Mouse (Mus musculus): ENCODE results near the gene Maml3.

Maml3 gene

DNA sequence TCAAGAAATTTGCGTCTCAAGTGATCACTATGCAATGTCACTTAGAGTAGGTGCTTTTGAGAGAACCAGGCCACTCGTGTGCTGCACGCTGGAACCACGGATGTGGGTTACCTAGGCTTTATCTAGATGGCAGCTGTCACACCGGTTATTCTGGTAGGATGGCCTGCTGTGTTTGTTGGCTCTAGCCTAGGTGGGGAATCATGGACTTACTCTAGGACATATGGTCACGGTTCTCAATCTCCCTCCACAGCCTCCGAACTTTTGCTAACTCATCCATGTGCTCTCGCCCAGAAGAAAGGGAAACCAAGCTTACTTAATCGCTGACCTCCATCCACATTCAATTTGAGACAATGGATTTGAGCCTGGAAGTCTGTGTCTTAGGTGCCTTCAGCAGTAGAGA is 280.4 kb downstream of the Maml3 start:
- DNase-seq (ENCODE audit: low read depth): no peak

DNA sequence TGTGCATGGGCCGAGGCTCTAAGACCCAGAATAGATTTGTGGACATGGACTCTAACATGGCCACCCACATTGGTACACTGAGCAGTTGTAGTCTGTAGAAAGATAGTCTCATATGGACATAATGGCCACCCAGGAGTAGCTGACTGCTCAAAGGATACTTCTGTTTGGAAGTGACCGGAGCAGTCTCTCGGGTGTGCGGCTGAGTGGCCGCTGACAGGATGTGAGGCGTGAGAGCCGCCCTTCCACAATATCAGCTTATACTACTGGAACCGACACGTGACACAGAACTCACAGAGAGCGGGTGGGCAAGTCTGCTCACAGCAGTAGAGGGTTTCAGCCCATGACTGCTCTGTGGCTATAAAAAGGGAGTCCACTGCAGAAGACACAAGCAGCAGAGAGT is 283.3 kb downstream of the Maml3 start:
- no peak for DNase-seq (ENCODE audit: low read depth)

DNA sequence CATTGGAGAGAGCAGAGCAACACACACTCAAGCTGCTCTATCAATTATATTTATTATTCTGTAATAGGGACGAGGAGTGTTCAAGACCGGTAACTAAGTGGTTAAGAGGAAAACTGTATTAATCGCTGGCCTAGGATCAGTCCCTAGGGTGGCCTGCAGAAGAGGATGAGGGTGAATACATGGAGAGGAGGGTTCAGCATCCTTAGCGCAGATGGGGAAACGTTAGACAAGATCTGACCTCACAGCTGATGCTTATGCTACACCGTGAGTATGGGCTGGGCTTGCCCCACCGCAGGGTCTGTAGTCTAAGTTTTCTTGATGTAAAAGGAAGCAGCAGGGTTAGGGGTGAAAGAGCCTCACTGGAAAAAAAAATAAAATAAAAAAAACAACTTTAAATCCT is 285.8 kb downstream of the Maml3 start:
- no peak for DNase-seq (ENCODE audit: low read depth)

DNA sequence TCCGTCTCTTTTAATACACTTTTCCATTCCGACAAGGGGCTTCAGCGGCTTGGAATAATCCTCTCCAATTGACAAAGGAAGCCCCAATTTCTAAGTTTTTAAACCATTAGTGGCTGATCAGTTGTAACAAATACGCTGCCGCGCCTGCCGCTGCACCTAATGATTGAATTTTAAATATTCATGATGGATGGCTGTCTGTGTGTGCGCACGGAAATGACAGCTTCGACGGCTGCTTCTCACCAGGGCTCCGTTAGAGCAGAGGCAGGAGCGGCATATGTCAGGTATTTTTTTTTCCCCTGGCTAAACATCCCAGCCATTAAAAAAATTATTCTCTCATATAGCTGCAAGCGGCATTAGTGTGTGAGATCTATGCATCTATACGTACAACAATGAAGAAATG is 287.0 kb downstream of the Maml3 start:
- no peak for DNase-seq (ENCODE audit: low read depth)

DNA sequence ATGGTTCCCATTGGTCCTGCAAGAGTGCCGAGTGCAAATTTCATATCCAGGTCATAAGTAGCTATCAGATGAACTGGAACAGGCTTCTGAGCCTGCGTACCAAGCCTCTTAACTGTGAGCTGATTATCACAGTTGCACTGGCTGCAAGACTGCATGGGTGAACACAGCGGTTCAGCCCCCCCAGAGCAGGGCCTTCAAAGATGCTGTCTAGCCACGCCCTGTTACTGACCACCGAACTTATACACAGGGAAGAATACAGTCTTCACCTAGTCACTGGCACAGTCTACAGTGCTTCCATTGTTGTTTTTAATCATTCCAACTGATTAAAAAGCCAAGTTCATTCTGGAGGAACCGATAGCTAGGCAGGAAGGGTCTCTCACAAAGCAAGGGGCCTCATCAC is 287.5 kb downstream of the Maml3 start:
- DNase-seq (ENCODE audit: low read depth): no peak

DNA sequence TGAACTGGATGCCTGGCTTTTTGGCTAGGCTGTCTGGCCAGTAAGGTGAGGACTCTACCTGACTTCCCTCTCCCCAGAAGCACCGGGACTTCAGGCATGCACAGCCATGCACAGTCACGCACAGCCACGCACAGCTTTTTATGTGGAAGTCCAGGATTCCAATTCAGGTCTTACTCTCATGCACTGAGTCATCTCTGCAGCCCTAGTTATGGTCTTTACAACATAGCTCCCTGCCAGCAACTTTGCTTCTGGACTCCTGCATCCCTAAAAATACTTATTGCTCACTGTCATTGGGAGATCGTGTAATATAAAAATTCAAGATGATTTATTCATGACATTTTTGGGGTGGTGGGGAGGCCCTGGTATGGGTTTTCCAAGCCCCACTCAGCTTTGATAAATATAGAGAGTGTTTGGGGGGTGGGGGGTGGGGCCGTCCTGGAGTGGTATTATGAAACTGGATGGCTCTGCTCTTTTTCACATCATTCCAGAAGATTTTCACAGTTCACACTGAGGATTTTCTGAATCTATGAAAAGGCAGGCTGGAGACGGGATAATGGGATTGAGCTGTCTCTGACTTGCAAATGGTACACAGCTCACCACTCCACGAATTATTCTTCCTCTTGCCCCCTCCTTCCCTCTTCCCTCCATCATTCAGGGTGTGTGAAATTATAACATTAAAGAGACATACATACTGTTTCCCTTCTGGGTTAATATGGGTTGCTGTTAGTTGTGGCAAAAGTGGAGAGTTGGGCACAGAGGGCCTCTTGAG is 288.2 kb downstream of the Maml3 start:
- DNase-seq (ENCODE audit: low read depth): no peak

DNA sequence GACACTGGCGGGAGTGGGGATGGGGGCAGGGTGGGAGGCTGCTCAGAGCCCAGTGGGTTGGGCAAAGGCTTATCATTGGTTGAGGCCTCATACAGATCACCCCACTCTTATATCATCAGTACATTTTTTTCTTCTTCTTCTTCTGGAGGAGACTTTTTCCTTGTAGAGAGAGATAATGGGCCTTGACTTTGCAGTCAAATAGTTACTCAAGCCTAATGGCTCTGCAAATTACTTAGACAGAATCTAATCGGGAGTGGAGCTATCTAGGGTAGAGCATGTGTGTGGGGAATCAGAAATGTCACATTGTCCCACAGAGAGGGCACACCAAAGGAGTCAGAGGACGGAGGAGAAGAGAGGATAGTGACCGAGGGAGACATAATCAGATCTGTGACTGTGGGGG is 290.8 kb downstream of the Maml3 start:
- peak; percentile 11 for DNase-seq (ENCODE audit: low read depth)

DNA sequence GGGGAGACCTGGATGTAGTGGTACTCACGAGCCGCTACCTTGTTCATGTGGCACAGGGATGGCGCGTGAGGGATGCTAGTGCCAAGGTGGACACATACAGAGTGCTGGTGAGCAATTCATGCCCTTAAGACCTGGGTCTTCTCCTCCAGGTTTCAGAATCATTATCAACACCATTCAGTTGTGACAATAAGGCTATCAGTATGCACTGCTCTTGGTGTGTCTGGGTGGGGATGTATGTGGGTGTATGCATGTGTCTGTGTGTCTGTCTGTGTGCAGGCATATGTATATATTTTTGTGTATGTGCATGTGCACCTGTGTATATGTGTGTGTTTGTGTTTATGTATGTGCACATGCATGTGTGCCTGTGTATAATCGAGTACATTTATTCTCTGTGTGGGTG is 291.7 kb downstream of the Maml3 start:
- DNase-seq (ENCODE audit: low read depth): no peak

DNA sequence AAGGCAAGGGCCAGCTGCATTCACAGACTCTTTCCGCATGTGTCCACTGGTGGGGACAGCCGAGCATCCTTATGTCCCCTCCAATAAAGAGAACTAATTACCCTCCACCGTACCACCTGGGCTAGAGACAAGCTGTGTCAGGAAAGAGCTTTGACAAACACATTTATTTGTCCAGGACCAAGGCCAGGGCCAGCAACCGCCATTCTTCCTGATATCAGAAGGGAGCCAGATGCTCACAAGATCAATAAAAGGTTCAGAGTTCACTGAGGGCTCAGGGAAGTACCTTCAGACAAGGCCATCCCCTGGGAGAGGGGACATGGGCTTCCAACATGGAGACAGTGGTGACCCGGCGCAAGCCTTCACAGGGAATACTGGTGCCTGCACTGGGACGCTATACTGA is 294.1 kb downstream of the Maml3 start:
- no peak for DNase-seq (ENCODE audit: low read depth)

DNA sequence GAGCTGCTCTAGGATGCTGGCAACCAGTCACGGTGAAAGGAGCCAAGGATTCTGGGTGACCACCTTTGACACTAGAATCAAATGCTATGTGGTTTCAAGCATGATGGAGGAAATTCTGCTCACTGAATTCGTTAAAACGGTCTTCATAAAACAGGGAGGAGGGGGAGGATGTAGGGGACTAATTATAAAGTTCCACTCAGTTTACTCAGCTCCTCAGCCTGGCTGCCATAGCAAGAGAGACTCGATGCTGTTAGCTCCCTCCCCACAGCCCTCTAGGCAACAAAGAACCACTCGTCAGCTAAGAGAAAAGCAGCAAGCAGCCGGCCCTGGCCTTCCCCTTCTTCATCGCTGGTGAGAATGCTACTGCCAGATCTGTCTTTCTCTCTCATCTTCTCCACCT is 295.1 kb downstream of the Maml3 start:
- DNase-seq (ENCODE audit: low read depth): no peak

DNA sequence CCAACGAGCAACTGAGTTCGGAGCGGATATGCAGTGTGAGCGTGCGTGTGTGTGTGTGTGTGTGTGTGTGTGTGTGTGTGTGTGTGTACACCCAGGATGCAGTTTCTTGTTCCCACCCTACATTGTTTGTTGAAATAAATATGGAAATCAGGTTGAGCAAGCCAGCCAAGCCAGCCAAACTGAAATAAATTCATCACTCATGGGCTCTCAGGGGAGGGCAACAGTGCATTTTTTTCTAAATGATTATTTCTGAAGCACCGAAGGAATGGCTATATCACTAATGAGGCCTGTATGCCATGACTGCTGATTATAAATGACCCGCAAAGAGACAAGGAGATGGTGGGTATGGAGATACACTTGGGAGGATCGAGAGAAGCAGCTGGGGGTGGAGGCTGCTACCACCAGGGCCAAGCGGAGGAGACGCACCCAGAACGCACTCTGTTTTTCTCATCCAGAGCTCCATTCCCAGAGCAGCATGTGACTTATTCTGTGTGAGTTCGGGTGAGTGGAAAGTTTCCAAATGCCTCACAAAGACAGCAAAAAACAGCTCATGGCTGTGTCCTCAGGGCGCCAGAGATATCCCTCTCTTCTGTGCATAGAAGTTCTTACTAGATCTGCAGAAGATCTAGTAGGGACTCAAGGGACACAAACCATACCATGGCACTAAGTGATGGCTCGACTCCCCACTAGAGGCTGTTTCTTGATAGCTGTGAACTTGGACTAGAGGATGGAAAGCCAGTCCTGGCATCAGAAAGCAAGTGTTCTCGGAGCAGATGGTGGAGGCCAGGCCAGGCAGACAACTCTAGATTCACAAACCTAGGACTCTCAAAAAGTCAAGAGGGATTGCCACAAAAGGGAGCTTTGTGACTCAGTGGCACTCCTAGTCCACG is 296.6 kb downstream of the Maml3 start:
- DNase-seq (ENCODE audit: low read depth): no peak

DNA sequence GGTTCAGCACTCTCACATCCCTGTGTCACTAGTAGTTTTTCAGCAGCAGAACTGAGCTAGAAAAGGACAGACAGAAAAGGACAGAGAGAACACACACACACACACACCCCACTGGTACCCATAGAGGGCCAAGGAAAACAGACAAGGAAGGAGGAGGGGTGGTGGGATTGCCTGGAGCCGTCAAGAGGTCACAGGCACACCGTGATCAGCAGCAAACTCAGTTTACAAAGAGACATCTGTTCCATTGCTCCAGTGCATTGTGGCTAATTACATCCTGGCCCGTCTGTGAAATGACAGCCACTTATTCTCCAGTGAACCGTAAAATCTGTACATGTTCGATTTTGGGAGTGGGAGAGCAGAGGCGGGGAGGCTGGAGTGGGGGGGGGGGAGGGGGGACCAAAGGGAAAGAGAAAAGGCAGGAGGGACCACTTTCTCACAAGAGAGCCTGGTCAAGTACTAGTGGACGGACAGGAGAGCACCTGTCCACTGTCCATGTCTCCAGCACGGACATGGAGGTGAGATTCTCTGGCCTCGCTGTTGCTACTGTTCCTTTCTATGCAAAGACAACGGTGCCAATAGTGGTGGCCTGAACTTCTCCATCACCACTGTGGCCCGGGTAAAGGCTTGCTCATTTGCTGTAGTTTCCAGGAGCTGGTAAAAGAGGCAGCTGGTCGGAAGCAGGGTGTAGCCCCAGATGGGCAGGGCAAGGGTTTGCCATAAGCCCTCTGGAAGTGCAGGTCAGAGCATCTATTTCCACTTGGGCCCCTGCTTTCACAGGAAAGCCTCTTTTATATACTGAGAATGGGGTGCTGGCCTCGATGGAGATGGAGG is 299.2 kb downstream of the Maml3 start:
- no peak for DNase-seq (ENCODE audit: low read depth)

DNA sequence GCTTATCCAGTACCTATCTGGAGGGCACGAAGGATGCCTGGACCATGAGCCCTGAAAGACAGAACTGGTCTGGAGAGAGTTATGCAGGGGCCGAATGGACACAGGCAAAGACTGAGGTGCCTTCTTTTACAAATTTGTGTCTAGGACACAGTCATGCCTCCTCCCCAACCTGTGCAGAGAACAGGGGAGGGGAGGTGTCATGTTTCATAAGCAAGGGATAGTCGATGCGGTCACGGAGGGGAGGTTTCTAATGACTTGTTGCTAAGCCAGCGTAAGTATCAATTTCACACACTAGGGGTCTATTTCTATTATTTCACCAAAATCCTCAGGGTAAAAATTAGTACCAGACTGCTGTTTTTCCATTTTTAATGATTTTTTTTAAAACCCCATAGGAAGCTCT is 301.0 kb downstream of the Maml3 start:
- no peak for DNase-seq (ENCODE audit: low read depth)

DNA sequence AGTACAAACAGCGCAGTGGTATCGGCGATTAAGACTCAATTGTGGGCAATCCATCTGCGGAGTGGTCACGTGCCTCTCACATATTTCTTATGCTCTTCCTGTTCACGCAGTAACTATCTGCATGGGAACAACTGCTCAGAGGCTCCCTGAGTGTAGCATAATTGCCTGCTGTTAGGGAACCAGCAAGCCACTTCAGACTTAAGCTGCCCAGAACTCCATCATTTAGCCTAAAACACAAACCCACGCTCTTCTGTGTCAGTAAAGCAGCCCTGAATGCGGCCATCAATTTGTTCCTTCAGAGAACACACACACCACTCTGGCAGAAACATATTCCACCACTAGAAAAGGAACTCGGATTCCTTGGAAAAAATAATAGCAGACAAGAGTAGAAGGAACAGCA is 305.2 kb downstream of the Maml3 start:
- no peak for DNase-seq (ENCODE audit: low read depth)

DNA sequence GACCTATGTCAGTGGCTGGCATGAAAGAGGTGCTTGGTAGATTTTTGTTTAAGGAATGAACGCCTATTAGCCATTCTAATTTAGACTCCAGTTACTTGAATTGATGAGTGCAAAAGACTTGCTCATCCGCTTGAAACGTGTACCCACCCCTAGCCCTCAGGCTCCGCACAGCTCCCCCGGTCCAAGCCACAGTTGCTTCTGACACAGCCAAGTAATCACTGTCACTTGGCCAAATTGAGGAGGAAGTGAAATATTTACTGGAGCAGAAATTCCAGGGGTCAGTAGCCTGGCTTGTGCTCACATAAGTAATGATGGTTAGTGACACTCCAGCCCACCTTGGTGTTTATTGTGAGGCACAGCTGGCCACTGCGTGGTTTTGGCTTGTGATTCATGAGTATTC is 308.0 kb downstream of the Maml3 start:
- no peak for DNase-seq (ENCODE audit: low read depth)

DNA sequence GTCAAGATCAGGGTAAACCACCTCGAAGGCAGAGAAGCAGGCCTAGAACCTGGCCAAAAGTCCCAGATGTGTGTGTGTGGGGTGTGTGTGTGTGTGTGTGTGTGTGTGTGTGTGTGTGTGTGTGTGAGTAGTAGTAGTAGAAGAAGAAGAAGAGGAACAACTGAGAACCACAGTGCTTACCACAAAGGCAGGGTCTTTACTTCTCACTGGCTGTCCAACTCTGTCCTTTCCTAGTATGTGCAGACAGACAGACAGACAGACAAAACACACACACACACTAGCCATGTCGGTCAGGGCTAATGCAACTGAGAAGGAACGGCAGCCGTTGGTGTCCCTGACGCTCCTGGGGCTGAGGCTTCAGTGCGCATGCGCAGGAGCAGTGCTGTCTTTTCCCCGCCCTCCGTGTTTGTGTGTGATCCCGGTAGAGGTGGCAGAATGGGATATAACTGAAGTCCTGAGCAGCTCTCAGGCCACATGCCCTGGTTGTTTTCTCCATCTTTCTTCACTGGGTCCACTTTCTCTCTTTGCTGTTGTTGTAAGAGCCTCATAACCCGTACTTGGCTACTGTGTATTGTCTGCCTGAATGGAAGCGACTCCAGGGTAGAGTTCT is 308.6 kb downstream of the Maml3 start:
- DNase-seq (ENCODE audit: low read depth): peak; percentile 29

DNA sequence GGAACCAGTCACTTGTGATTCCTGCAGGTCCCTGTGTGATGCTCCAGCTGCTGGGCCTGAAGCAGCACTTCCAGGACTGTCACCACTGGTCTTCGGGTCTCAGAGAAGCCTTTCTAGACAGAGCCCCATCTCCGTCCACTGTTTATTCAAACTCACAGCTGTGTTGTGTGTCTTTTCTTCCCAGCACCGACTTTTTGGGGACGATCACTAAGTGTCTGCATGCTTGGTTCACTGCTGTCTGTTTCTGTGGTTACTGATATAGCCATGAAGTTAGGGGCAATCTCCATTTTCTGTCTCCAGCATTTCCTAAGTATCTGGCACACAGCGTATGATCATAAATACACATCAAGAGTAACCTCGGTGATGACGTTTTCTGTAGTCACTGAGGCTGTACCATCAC is 313.3 kb downstream of the Maml3 start:
- DNase-seq (ENCODE audit: low read depth): no peak

DNA sequence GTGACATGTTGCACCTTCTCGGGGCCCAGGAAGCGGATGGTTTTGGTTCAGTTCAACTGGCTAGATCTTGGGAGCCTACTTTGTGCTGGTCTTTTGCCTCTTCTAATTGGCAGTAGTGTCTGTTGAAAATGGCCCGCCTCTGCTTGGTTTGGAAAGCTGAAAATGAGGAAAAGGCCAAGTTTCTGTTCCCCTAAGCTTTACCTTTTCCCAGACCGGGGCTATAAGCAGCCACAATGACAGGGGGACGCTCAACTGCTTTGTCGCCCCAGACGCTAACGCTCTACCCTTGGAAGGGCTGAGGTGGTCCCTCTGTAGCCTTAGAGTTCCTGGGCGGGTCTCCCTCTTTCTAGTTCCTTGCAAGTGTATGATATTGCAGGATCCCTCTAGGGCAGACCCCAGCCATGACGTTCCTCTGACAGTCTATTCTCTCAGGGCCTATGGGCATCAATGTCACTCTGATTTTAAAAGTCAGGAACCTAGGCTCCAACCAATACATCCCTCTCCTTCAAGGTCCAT is 315.4 kb downstream of the Maml3 start:
- no peak for DNase-seq (ENCODE audit: low read depth)

DNA sequence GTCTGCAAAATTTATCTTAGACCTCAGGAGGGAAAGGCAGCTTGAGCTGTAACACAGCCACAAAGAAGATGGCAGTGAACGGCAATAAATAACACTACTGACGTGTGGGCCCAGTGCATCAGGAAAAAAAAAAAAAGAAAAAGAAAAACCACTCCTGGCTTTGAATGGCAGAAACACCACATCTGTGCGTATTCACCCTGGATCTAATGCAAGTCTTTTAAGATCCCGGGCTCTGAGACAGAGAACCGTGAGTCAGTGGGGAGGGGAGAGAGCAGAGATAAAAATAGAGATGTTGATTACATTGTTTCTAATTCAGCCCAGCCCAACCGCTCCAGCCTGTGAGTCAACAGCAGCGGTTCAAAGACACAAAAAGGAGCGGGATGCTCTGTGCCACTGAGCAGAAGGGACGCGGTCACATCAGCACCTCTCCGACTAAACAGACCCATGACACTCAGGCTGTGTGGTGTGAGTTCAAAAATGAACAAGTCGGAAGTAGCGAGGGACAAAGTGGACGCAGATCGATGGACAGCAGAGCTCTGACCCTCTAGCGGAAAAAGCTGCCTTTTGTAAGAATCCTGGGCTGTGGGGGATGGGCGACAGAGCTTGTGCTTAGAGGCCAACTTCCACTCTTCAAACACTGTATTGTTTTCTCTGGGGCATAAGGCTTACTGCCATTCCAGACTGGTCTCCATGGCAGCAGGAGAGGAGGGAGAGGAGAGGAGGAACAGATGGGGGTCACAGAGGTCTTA is 316.1 kb downstream of the Maml3 start:
- no peak for DNase-seq (ENCODE audit: low read depth)

DNA sequence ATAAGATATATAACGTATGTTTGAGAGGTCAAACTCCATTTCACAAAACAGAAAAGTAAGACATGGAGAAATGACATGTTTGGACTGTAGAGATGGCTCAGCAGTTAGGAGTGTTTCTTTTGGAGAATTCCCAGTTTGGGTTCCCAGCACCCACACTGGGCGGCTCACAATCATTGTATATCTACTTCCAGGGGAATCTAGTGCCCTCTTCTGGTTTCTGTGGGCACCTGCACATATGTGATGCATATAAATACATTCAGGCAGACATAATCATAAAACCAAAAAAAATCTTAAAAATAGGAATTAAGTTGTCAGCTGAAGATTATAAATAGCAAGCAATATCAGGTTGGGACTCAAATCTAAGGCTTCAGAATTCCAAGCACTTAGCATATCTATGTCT is 316.9 kb downstream of the Maml3 start:
- no peak for DNase-seq (ENCODE audit: low read depth)

DNA sequence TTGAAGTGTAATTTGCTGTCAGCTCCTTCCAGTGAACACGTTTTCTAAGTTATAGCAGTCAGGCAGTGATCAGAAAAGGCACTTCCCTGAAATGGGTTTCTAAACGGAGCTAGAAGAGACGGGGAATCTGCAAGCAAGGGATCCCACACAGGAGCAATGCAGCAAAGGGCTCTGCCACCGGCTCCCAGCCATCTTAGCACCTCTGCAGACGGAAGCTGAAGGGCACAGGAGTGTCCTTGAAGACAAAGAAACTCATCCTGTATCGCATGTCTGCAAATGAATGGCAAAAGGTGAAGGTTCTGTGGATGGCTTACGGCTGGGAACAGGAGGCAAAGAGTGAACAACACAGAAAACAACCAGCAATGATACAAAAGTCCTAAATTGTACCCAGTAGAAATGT is 319.1 kb downstream of the Maml3 start:
- no peak for DNase-seq (ENCODE audit: low read depth)

Data from c-Kit-positive CD71-positive TER-119-negative erythroid progenitor cells, embryonic 14.5 days (primary cell).